Mouse (Mus musculus): ENCODE measurements around the gene Agk.

- TF ChIP-seq CTCF (IDR thresholded peaks at IDR 0.05; ENCODE audit: low read depth), result no peak
- TF ChIP-seq EP300 (IDR thresholded peaks at IDR 0.05; ENCODE audit: low read depth), result no peak
Measured at GRCm38 (mm10) chr6:40380181-40380580, 55.2 kb downstream of the Agk start.
